Mouse (Mus musculus): Measurements from ENCODE around the gene Sh3d21. TPM values are rescaled to one million over a fixed set of nuclear protein-coding genes. Genes with fewer than 3 reads are reported as not detected.

Sh3d21 gene
- polyA plus RNA-seq, 1 experiment from 2014 or later: 5.5 TPM

GRCm38 (mm10) chr4:126131290-126132121, 31.8 kb downstream of the Sh3d21 start:
- Histone ChIP-seq H3K27me3 (ENCODE audit: control insufficient read depth, insufficient read depth, low read length) (no peaks in the 10 kb centered on the region), H3K4me3 (ENCODE audit: low read depth, low read length) (no peak overlapping the region), H3K4me1 (ENCODE audit: control insufficient read depth, insufficient read depth, low read length) (peaks cover 26% of the 10 kb centered on the region), H3K9ac (ENCODE audit: low read length) (no peak overlapping the region), H3K4me2 (ENCODE audit: low read depth, severe bottlenecking) (no peak overlapping the region), H3K27ac (replicated peaks; ENCODE audit: low read depth, low read length) (no peak overlapping the region), H3K9me3 (ENCODE audit: control insufficient read depth, low read length) (no peaks in the 10 kb centered on the region), H3K36me3 (ENCODE audit: control insufficient read depth, insufficient read depth, low read length) (peaks cover 22% of the 10 kb centered on the region; the same call in 1 of the 2 replicates)
- no peak for ATAC-seq (ENCODE audit: insufficient number of reproducible peaks, low FRiP score, low TSS enrichment, low read depth)
- DNase-seq (ENCODE audit: low spot score): peak; percentile 57
- 61% methylated on average over 10 of the region's 10 CpGs for whole genome bisulfite sequencing

DNA sequence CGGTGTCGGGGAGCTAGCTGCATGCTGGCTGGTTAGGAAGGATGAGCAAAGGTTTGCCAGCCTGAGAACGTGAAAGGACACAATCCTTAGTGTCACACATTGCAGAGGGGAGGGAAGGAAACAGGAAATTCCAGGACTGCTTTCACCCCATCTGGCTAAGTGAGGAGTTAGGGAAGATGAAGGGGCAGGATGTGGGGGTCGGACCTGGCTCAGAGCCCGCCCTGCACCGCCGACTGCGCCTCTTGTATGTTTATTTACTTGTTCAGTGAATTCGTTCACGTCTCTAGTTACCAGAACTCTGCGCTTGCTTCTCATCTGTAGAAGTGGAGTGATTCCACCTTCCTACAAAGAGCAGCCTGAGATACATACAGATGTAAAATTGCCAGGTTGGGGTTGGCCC, 32.8 kb downstream of the Sh3d21 start:
- DNase-seq (ENCODE audit: low spot score): no peak

DNA sequence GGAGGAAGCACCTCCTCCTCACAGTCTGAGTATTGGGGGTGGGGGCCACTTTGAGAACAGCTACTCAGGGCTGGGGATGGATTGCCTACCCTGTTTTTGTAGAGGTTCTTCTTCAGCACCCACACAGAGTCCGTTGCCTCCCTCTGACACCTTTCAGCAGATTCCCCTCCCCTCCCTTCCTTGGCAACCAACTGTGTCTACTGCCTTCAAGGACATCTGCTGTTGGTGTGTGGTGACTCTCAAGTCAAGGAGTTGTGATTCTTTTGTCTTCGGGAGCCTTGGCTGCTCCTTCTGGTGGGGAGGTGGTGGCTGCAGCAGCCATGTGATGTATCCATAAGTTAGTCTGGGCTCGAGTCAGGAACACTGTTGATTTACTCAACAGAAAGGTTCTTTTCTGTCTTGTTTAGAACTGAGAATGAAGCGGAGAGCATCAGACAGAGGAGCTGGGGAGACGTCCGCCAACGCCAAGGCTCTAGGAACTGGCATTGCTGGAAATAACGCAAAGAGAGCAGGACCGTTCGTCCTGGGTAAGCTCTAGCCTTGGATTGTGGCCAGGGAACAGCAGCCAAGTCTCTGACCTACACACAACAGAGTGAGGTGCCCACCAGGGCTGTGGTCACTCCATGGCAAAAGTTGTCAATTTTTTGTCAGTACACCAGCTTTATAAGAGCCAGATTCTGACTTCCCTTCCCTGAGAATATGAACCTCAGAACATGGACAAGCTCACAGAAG, 39.8 kb downstream of the Sh3d21 start:
- Histone ChIP-seq H3K4me2 (ENCODE audit: low read depth, severe bottlenecking) (no peak overlapping the region), H3K36me3 (ENCODE audit: control insufficient read depth, insufficient read depth, low read length) (peaks cover 4% of the 10 kb centered on the region), H3K27ac (replicated peaks; ENCODE audit: low read depth, low read length) (no peak overlapping the region), H3K9me3 (ENCODE audit: control insufficient read depth, low read length) (no peaks in the 10 kb centered on the region), H3K4me3 (ENCODE audit: low read depth, low read length) (no peak overlapping the region), H3K4me1 (ENCODE audit: control insufficient read depth, insufficient read depth, low read length) (no peaks in the 10 kb centered on the region), H3K9ac (ENCODE audit: low read length) (no peak overlapping the region), H3K27me3 (ENCODE audit: control insufficient read depth, insufficient read depth, low read length) (no peaks in the 10 kb centered on the region)
- DNase-seq (ENCODE audit: low spot score): no peak
- 93% methylated on average over 10 of the region's 10 CpGs for WGBS
- no peak for ATAC-seq (ENCODE audit: insufficient number of reproducible peaks, low FRiP score, low TSS enrichment, low read depth)

More for the DNA sequence above, 32.8 kb downstream of the Sh3d21 start:
- peaks cover 26% of the 10 kb centered on the region for H3K4me1 ChIP-seq (ENCODE audit: control insufficient read depth, insufficient read depth, low read length)
- no peak overlapping the region for H3K4me2 ChIP-seq (ENCODE audit: low read depth, severe bottlenecking)
- H3K27ac ChIP-seq (replicated peaks; ENCODE audit: low read depth, low read length): no peak overlapping the region
- H3K27me3 ChIP-seq (ENCODE audit: control insufficient read depth, insufficient read depth, low read length): no peaks in the 10 kb centered on the region
- H3K4me3 ChIP-seq (ENCODE audit: low read depth, low read length): no peak overlapping the region
- H3K9me3 ChIP-seq (ENCODE audit: control insufficient read depth, low read length): no peaks in the 10 kb centered on the region
- peaks cover 21% of the 10 kb centered on the region for H3K36me3 ChIP-seq (ENCODE audit: control insufficient read depth, insufficient read depth, low read length)
- ATAC-seq (ENCODE audit: insufficient number of reproducible peaks, low FRiP score, low TSS enrichment, low read depth): no peak
- H3K9ac ChIP-seq (ENCODE audit: low read length): no peak overlapping the region
- WGBS: 68% methylated on average over 11 of the region's 11 CpGs

GRCm38 (mm10) chr4:126120506-126120905, 42.8 kb downstream of the Sh3d21 start:
- H3K4me1 ChIP-seq (ENCODE audit: control insufficient read depth, insufficient read depth, low read length): 0 out of 2 replicates have a peak, but pooled peaks cover under 1% of the 10 kb centered on the region
- H3K27me3 ChIP-seq (ENCODE audit: control insufficient read depth, insufficient read depth, low read length): no peaks in the 10 kb centered on the region
- ATAC-seq (ENCODE audit: insufficient number of reproducible peaks, low FRiP score, low TSS enrichment, low read depth) (no peak), DNase-seq (ENCODE audit: low spot score) (no peak)
- H3K27ac ChIP-seq (replicated peaks; ENCODE audit: low read depth, low read length): no peak overlapping the region
- no peaks in the 10 kb centered on the region for H3K9me3 ChIP-seq (ENCODE audit: control insufficient read depth, low read length)
- WGBS: 92% methylated on average over 2 of the region's 2 CpGs
- H3K9ac ChIP-seq (ENCODE audit: low read length): no peak overlapping the region
- no peaks in the 10 kb centered on the region; the same call in 1 of the 2 replicates for H3K36me3 ChIP-seq (ENCODE audit: control insufficient read depth, insufficient read depth, low read length)
- no peak overlapping the region for H3K4me2 ChIP-seq (ENCODE audit: low read depth, severe bottlenecking)
- no peak overlapping the region for H3K4me3 ChIP-seq (ENCODE audit: low read depth, low read length)

DNA sequence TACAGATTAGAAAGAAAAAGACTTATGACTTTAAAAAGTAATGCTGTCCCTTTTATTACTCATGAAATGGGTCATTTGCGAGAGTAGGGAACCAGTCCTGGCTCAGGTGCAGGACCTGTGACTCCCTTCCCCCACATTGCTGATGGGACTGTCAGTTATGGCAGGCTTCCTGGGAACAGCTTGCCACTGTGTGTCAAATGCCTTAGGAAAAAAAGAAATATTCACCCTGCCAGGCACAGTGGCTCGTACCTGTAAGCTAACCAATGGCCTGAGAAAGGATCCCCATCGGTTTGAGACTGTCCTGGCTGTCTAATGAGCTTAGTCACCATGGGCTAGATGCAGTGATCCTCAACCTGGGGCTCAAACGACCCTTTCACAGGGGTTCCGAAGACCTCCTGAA, 43.2 kb downstream of the Sh3d21 start:
- Histone ChIP-seq H3K27me3 (ENCODE audit: control insufficient read depth, insufficient read depth, low read length) (no peaks in the 10 kb centered on the region), H3K4me2 (ENCODE audit: low read depth, severe bottlenecking) (no peak overlapping the region), H3K36me3 (ENCODE audit: control insufficient read depth, insufficient read depth, low read length) (no peaks in the 10 kb centered on the region; the same call in 1 of the 2 replicates), H3K4me1 (ENCODE audit: control insufficient read depth, insufficient read depth, low read length) (0 out of 2 replicates have a peak, but pooled peaks cover 3% of the 10 kb centered on the region), H3K27ac (replicated peaks; ENCODE audit: low read depth, low read length) (no peak overlapping the region), H3K9ac (ENCODE audit: low read length) (no peak overlapping the region), H3K4me3 (ENCODE audit: low read depth, low read length) (no peak overlapping the region), H3K9me3 (ENCODE audit: control insufficient read depth, low read length) (no peaks in the 10 kb centered on the region)
- no peak for DNase-seq (ENCODE audit: low spot score)
- no peak for ATAC-seq (ENCODE audit: insufficient number of reproducible peaks, low FRiP score, low TSS enrichment, low read depth)
- 87% methylated on average over 5 of the region's 5 CpGs for WGBS

GRCm38 (mm10) chr4:126119051-126119450, 44.2 kb downstream of the Sh3d21 start:
- ATAC-seq (ENCODE audit: insufficient number of reproducible peaks, low FRiP score, low TSS enrichment, low read depth): no peak
- H3K4me2 ChIP-seq (ENCODE audit: low read depth, severe bottlenecking): no peak overlapping the region
- 0 out of 2 replicates have a peak, but pooled peaks cover 3% of the 10 kb centered on the region for H3K4me1 ChIP-seq (ENCODE audit: control insufficient read depth, insufficient read depth, low read length)
- no peak overlapping the region for H3K9ac ChIP-seq (ENCODE audit: low read length)
- H3K36me3 ChIP-seq (ENCODE audit: control insufficient read depth, insufficient read depth, low read length): no peaks in the 10 kb centered on the region; the same call in 1 of the 2 replicates
- no peaks in the 10 kb centered on the region for H3K9me3 ChIP-seq (ENCODE audit: control insufficient read depth, low read length)
- no peak overlapping the region for H3K27ac ChIP-seq (replicated peaks; ENCODE audit: low read depth, low read length)
- DNase-seq (ENCODE audit: low spot score): no peak
- no peaks in the 10 kb centered on the region for H3K27me3 ChIP-seq (ENCODE audit: control insufficient read depth, insufficient read depth, low read length)
- no peak overlapping the region for H3K4me3 ChIP-seq (ENCODE audit: low read depth, low read length)
- WGBS: 87% methylated on average over 1 of the region's 1 CpGs

DNA sequence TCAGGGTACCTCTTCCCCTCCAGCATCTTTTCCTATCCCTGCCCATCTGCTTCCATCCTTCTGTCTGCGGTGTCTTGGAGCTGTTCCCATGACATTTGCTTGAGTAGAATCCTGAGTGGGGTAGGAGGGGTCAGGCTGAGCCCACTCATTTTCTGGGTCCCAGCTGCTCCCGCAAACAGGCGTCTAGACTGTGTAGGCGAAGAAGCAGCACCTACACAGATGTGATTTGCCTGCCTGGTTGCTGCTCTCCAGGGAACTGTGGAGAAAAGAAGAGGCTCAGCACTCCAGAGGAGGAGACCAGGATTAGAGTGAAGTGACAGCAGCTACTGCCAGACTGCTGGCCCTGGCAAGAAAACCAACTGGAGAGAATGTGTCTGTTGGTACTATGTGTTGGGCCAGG, 44.6 kb downstream of the Sh3d21 start:
- Histone ChIP-seq H3K36me3 (ENCODE audit: control insufficient read depth, insufficient read depth, low read length) (no peaks in the 10 kb centered on the region; the same call in 1 of the 2 replicates), H3K9me3 (ENCODE audit: control insufficient read depth, low read length) (no peaks in the 10 kb centered on the region), H3K27me3 (ENCODE audit: control insufficient read depth, insufficient read depth, low read length) (no peaks in the 10 kb centered on the region), H3K27ac (replicated peaks; ENCODE audit: low read depth, low read length) (no peak overlapping the region), H3K9ac (ENCODE audit: low read length) (no peak overlapping the region), H3K4me2 (ENCODE audit: low read depth, severe bottlenecking) (no peak overlapping the region), H3K4me3 (ENCODE audit: low read depth, low read length) (no peak overlapping the region), H3K4me1 (ENCODE audit: control insufficient read depth, insufficient read depth, low read length) (0 out of 2 replicates have a peak, but pooled peaks cover 3% of the 10 kb centered on the region)
- WGBS: 97% methylated on average over 4 of the region's 4 CpGs
- DNase-seq (ENCODE audit: low spot score) (no peak), ATAC-seq (ENCODE audit: insufficient number of reproducible peaks, low FRiP score, low TSS enrichment, low read depth) (no peak)

DNA sequence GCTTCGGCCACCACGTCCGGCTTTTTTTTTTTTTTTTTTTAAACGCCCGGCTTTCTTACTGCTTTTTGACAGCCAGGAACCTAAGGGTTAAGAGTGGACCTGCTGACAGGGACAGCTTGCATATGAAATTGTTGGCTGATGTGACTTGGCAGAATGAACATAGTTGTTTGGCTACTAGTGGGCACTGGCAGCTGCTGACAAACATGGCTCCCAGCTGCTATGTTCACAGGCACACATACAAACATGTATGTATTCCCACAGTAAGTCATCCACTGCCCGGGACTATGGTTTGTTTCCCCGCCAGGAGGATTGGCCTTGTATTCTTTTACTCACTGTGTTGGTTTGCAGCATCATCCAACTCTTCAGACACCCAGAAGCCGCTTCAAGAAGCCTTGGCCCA, 46.2 kb downstream of the Sh3d21 start:
- H3K4me3 ChIP-seq (ENCODE audit: low read depth, low read length): no peak overlapping the region
- H3K9me3 ChIP-seq (ENCODE audit: control insufficient read depth, low read length): no peaks in the 10 kb centered on the region
- no peak overlapping the region for H3K9ac ChIP-seq (ENCODE audit: low read length)
- WGBS: 87% methylated on average over 8 of the region's 8 CpGs
- H3K36me3 ChIP-seq (ENCODE audit: control insufficient read depth, insufficient read depth, low read length): no peaks in the 10 kb centered on the region; the same call in 1 of the 2 replicates
- H3K4me1 ChIP-seq (ENCODE audit: control insufficient read depth, insufficient read depth, low read length): 0 out of 2 replicates have a peak, but pooled peaks cover 3% of the 10 kb centered on the region
- DNase-seq (ENCODE audit: low spot score) (no peak), ATAC-seq (ENCODE audit: insufficient number of reproducible peaks, low FRiP score, low TSS enrichment, low read depth) (no peak)
- H3K27ac ChIP-seq (replicated peaks; ENCODE audit: low read depth, low read length): no peak overlapping the region
- no peaks in the 10 kb centered on the region for H3K27me3 ChIP-seq (ENCODE audit: control insufficient read depth, insufficient read depth, low read length)
- no peak overlapping the region for H3K4me2 ChIP-seq (ENCODE audit: low read depth, severe bottlenecking)
